Comparison of ENCODE assay signal across 28 mouse cellular contexts in the genomic region with DNA sequence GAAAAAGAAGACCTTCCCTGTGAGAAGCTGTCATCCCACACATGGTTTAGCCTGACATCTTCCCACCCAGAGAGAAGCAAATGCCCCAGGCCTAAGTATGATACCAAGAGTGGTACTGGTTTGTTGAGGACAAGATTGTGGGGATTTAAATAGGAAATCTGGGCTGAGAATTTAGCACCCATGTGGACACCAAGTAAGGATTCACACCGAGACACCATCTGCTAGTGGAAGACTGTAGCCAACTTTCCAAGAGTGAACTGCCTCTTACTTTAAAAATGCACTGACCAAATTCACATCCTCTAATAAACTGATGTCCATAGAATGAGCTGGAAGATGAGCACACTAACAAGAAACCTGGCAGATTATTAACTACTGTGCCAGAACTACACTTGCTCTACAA.
DNase-seq lines count a peak whose midpoint lies in the region; ATAC-seq lines count a peak whose summit lies in the region.
"Had no signal": no experiment of that assay in that cellular context is flagged by ENCODE, and none has a peak within 500 bp of the region (broad histone marks: within the 10 kb centered on the region; RNA-seq: fewer than 3 reads in every experiment).

No protein-coding gene starts in this region.

- H3K4me2 ChIP-seq in kidney, embryonic 15.5 days = no peak overlapping the region
- no peak overlapping the region for H3K4me2 ChIP-seq in forebrain, embryonic 11.5 days (ENCODE audit: low read depth, low read length, severe bottlenecking)
- no peak overlapping the region for H3K4me2 ChIP-seq in neural tube, embryonic 15.5 days
- H3K4me2 ChIP-seq: embryonic facial prominence, embryonic 15.5 days; forebrain, embryonic 15.5 days; heart, embryonic 11.5 days; hindbrain, embryonic 13.5 days; limb, embryonic 15.5 days; lung, embryonic 14.5 days had no signal

- no peak overlapping the region for H3K27ac ChIP-seq in kidney, embryonic 15.5 days
- H3K27ac ChIP-seq in forebrain, embryonic 11.5 days (ENCODE audit: low read depth, low read length) = no peak overlapping the region
- H3K27ac ChIP-seq in neural tube, embryonic 15.5 days (replicated peaks) = no peak overlapping the region
- H3K27ac ChIP-seq: embryonic facial prominence, embryonic 10.5 days; embryonic facial prominence, embryonic 15.5 days; hindbrain, embryonic 13.5 days; limb, embryonic 10.5 days; limb, embryonic 15.5 days; liver, embryonic 14.5 days had no signal

- no peak overlapping the region for H3K9ac ChIP-seq in kidney, embryonic 15.5 days
- no peak overlapping the region for H3K9ac ChIP-seq in forebrain, embryonic 11.5 days (ENCODE audit: low read length)
- H3K9ac ChIP-seq in neural tube, embryonic 15.5 days (replicated peaks) = no peak overlapping the region
- H3K9ac ChIP-seq: embryonic facial prominence, embryonic 15.5 days; forebrain, embryonic 15.5 days; hindbrain, embryonic 13.5 days; limb, embryonic 15.5 days; liver, embryonic 14.5 days; lung, embryonic 14.5 days had no signal

- 88% methylated on average over 1 of the region's 1 CpGs for WGBS in kidney, embryonic 15.5 days
- 95% methylated on average over 1 of the region's 1 CpGs for WGBS in forebrain, embryonic 11.5 days
- 100% methylated on average over 1 of the region's 1 CpGs for WGBS in neural tube, embryonic 15.5 days

- no peak overlapping the region for H3K4me3 ChIP-seq in kidney, embryonic 15.5 days (replicated peaks)
- H3K4me3 ChIP-seq in forebrain, embryonic 11.5 days (ENCODE audit: low read depth, low read length) = no peak overlapping the region
- H3K4me3 ChIP-seq in neural tube, embryonic 15.5 days (replicated peaks) = no peak overlapping the region
- H3K4me3 ChIP-seq: embryonic facial prominence, embryonic 10.5 days; embryonic facial prominence, embryonic 15.5 days; forebrain, embryonic 15.5 days; hindbrain, embryonic 13.5 days; limb, embryonic 10.5 days; limb, embryonic 15.5 days had no signal

- no peaks in the 10 kb centered on the region for H3K9me3 ChIP-seq in kidney, embryonic 15.5 days (replicated peaks)
- no peaks in the 10 kb centered on the region for H3K9me3 ChIP-seq in forebrain, embryonic 11.5 days (ENCODE audit: control insufficient read depth, low read length)
- no peaks in the 10 kb centered on the region for H3K9me3 ChIP-seq in neural tube, embryonic 15.5 days (replicated peaks)
- H3K9me3 ChIP-seq: embryonic facial prominence, embryonic 10.5 days; embryonic facial prominence, embryonic 15.5 days; forebrain, embryonic 15.5 days; hindbrain, embryonic 13.5 days; limb, embryonic 10.5 days; limb, embryonic 15.5 days had no signal

- no peaks in the 10 kb centered on the region for H3K4me1 ChIP-seq in kidney, embryonic 15.5 days
- H3K4me1 ChIP-seq in forebrain, embryonic 11.5 days (replicated peaks; ENCODE audit: control insufficient read depth, insufficient read depth, low read length) = no peaks in the 10 kb centered on the region
- H3K4me1 ChIP-seq in neural tube, embryonic 15.5 days = 0 out of 2 replicates have a peak, but pooled peaks cover 4% of the 10 kb centered on the region
- H3K4me1 ChIP-seq: embryonic facial prominence, embryonic 10.5 days; embryonic facial prominence, embryonic 15.5 days; limb, embryonic 10.5 days; limb, embryonic 15.5 days had no signal

- H3K36me3 ChIP-seq in kidney, embryonic 15.5 days = no peaks in the 10 kb centered on the region
- no peaks in the 10 kb centered on the region for H3K36me3 ChIP-seq in forebrain, embryonic 11.5 days (ENCODE audit: control insufficient read depth, insufficient read depth, low read length)
- no peaks in the 10 kb centered on the region for H3K36me3 ChIP-seq in neural tube, embryonic 15.5 days
- H3K36me3 ChIP-seq: embryonic facial prominence, embryonic 10.5 days; embryonic facial prominence, embryonic 15.5 days; forebrain, embryonic 15.5 days; hindbrain, embryonic 13.5 days; limb, embryonic 10.5 days; limb, embryonic 15.5 days had no signal

- DNase-seq in frontal cortex, adult 2 months (ENCODE audit: extremely low spot score in 1 of 2, low spot score in 1 of 2) = peak; percentile 27 to 48
- DNase-seq in frontal cortex, postnatal 10 days (ENCODE audit: low spot score in 2 of 2) = no peak
- peak; percentile 79 for DNase-seq in cerebellum, adult 11-12 months
- peak; percentile 83 for DNase-seq in cerebellum, adult 9-11 months
- no peak for DNase-seq in forebrain, embryonic 11.5 days (ENCODE audit: low spot score)
- DNase-seq: adrenal gland, postnatal 14 days; gastrocnemius, postnatal 25 days; heart, postnatal 4 days; kidney, adult 8-10 months; kidney, postnatal 10 days; layer of hippocampus, adult 9-11 months; lung, embryonic 14.5 days; lung, postnatal 14 days; midbrain, embryonic 14.5 days; right cerebral cortex, postnatal 4 days; thymus, adult 2 months; thymus, postnatal 36 days had no signal

- no peaks in the 10 kb centered on the region for H3K27me3 ChIP-seq in kidney, embryonic 15.5 days
- no peaks in the 10 kb centered on the region for H3K27me3 ChIP-seq in forebrain, embryonic 11.5 days (ENCODE audit: control insufficient read depth, insufficient read depth, low read length)
- no peaks in the 10 kb centered on the region for H3K27me3 ChIP-seq in neural tube, embryonic 15.5 days (replicated peaks)
- H3K27me3 ChIP-seq: embryonic facial prominence, embryonic 15.5 days; forebrain, embryonic 15.5 days; hindbrain, embryonic 13.5 days; limb, embryonic 15.5 days had no signal

- ATAC-seq in kidney, embryonic 15.5 days (replicated peaks; ENCODE audit: low FRiP score) = no peak
- no peak for ATAC-seq in forebrain, embryonic 11.5 days (replicated peaks; ENCODE audit: low FRiP score)
- ATAC-seq in neural tube, embryonic 15.5 days (ENCODE audit: low FRiP score) = no peak
- ATAC-seq: intestine, embryonic 16.5 days had no signal

Comparison
In these comparisons a context has a peak if more than half of its experiments do, and no peak if none do; other contexts are left out.
1. DNase-seq: peak in frontal cortex, adult 2 months (2 of 2), cerebellum, adult 11-12 months (single experiment) and cerebellum, adult 9-11 months (single experiment); none in frontal cortex, postnatal 10 days (0 of 2) and forebrain, embryonic 11.5 days (single experiment).